Mouse (Mus musculus) granulocyte monocyte progenitor cell, adult 5-6 weeks (primary cell): ENCODE data around the gene Dnajc2. TPM values are rescaled to one million over a fixed set of nuclear protein-coding genes. Genes with fewer than 3 reads are reported as not detected.
"Not testable (repeated sequence)": the region's sequence is repeated elsewhere in the genome, so short reads cannot be mapped to it uniquely, and the experiment has no call there.

Source experiments
- ATAC-seq: replicated peaks from 2 replicates; pipeline ENCODE4 v1.8.0; 2016; ENCODE audit warnings: mild to moderate bottlenecking, moderate TSS enrichment, inconsistent platforms; ENCODE audit not compliant: poor library complexity, severe bottlenecking
- total RNA-seq, 2 experiments: library from RNA; stranded (forward) in 1 of 2; stranded (reverse) in 1 of 2; fragments of 200-712, 200-1000 nt in 1 of 2; fragments of >200 nt in 1 of 2; fragmentation: Nextera tagmentation in 1 of 2; gene quantifications; 2 replicates each; pipeline ENCODE4 v1.2.3; 2014 to 2017

Dnajc2 gene
- total RNA-seq, 2 experiments from 2014 or later: 92.1 to 190 TPM

DNA sequence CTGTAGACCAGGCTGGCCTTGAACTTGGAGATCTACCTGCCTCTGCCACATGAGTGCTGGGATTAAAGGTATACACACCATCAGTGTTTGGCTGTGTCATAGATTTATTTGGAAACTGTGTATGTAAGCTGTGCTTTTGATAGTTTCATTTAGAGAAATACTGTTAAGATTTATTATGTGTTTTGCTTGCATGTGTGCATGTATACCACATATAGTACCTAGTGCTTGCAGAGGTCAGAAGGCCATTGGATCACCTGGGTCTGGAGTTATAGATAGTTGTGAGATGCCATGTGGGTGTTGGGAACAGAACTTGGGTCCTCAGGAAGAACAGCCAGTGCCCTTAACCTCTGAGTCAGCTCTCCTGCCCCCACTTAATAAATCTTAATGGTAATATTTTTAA, 40.4 kb downstream of the Dnajc2 start:
- ATAC-seq: no peak

DNA sequence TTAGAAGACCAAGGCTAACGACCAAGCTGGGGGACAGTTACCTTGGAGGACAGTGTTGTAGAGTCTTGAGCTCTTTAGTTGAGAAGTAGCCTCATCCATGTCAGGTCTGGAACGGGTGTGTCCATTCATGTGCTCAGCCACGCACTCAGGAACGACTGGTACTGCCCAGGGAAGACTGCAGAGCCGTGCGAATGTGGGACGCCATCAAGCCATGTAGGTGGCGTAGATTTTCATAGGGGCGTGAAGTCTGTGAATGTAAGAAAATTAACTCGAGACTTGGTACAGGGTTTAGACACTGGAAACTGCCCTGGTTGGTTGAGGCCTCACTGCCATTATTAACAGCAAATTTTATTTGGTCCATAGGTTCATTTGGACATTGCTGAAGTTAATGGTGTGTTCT, 41.4 kb downstream of the Dnajc2 start:
- ATAC-seq: no peak

- ATAC-seq: no peak
Measured at GRCm38 (mm10) chr5:21739881-21740280, 45.2 kb downstream of the Dnajc2 start.

DNA sequence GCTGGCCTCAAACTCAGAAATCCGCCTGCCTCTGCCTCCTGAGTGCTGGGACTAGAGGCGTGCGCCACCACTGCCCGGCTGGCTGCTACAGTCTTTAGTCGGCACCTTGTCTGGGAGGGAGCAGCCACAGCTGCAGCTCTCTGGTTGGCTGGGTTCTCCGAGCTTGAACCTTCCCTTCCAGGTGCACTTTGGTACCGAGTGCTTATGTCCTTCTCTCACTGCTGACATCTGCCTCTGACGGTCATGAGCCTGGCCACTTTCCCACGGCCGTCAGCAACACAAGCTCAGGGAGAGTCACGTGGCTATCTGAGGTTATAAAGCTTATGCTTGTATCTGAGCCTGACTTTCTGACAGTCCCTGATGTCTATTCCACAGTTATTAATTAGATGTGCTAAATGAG, 45.9 kb downstream of the Dnajc2 start:
- ATAC-seq: no peak

DNA sequence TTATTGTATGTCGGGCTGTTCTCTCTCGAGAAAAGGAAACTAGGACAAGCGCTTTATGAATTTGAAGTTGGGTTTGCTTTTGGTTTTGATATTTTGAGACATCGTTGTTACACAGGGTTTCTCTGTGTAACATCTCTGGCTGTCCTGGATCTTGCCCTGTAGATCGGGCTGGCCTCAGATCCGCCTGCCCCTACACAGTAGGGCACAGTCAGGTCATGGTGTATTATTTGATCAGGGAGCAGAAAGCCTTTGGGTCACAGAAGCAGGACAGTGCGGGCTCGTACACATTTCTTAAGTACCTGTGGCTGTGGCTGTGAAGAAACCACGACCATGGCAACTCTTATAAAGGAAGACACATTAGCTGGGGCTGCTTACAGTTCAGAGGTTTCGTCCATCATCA, 47.4 kb downstream of the Dnajc2 start:
- ATAC-seq: no peak

GRCm38 (mm10) chr5:21736956-21737585, 48.0 kb downstream of the Dnajc2 start, which contains the start of gene Pmpcb:
Gene Pmpcb, plus strand, starts transcription at chr5:21737141.
- ATAC-seq: peak; percentile 88

GRCm38 (mm10) chr5:21736046-21736445, 49.0 kb downstream of the Dnajc2 start:
- ATAC-seq: no peak

- ATAC-seq: peak; percentile 79
Measured at GRCm38 (mm10) chr5:21735584-21735983, 49.5 kb downstream of the Dnajc2 start.

GRCm38 (mm10) chr5:21735100-21735499, 50.0 kb downstream of the Dnajc2 start:
- ATAC-seq: no peak

DNA sequence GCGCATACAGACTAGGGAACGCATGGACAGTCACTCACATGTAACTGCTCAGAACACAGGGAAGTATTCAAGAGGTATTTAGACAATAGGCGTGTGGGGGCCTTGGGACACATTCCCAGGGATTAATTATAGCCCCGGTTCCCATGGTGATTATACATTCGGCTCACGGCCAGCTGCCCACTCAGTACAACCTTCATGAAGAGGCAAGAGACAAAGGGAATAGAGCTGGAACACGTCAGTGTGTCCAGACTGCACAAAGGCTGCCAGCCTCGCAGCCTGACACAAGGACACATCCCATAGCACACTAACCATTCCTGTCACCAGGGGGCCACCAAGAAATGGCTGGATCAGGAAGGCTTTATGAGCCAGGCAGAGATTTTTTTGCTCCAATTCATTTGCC, 52.1 kb downstream of the Dnajc2 start:
- ATAC-seq: no peak

DNA sequence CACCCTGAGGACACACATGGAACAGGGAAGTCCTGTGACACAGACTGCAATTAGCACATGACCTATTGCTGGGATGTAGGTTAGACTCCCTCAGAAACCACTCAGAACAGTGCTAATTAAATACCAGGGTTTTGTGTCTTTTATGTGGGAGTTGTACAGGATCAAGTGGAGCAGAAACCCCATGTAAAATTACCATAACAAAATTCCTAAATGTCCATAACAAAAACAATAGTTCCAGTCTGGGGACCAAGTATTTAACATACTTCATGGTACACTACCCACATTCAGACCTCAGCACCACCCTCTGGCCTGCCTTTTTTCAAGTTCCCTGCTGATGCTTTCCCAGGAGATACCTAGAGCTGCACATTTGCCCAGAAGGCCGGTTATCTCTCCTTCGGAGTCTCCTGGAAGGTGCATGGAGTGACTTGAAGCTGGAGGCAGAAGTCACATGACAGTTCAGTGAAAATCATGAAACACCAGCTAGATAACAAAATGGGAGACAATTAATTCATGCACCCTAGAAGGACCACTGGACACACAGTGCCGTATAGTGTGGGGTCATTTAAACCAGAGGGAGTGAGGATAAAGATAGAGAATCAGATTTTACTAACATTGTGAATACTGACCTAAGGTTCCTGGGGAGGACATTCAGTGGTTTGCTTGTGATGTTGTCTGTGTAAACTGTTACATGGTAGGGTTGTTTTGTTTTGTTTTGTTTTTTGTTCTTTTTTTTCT, 52.7 kb downstream of the Dnajc2 start:
- no peak for ATAC-seq

DNA sequence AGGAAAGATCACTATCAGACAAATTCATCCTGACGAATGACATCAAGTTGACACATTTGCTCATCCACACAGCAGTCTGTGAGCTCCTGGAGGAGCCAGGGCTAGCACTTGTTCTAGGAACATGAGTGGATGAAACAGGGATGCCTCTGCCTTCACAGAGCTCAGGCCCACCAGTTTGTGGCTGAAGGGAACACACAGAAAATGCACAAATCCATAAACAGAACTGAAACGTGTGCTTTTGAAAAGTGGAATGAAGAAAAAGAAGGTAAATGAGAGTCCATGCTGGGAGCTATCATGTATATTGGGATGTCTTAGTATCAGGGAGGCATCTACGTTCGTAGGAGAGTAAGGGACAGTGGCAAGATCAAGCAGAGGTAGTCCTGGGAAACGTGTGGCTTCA, 55.9 kb downstream of the Dnajc2 start:
- no peak for ATAC-seq

DNA sequence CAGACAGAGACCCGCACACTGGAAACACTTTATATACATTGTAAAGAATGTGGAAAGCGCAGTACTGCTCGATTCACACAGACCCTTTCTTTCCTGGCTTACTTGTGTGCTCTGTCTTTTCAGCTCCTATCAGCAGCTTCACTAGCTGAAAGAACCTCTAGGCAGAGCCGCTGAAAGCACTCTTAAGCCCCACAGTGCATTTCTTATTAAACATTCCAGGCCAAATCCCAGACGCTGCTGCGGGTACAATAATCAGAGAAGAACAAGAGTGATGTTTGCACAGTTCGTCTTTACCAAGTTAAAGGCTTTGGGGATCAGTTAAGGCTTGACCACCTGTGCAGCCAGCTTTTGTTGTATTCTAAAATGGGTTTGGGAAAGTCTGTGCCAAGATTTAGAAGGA, 60.2 kb downstream of the Dnajc2 start:
- no peak for ATAC-seq

DNA sequence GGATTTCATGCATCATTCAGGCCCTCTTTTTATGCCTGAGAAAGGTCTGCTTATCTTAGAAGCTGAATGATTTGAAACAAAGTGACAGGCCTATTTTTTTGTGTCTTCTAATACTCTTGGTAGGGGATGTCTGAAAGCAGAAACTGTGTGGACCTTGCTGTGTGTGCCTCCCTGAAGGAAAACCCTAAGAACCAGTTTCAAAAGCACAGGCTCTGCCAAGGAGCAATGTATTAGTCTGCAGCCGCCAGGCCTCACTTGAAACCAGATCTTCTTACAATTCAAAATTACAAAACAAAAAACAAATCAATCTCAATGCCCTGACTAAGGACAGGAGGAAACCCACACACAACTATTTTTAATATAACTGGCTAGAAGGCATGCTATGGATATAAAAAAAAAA, 60.6 kb downstream of the Dnajc2 start:
- no peak for ATAC-seq

DNA sequence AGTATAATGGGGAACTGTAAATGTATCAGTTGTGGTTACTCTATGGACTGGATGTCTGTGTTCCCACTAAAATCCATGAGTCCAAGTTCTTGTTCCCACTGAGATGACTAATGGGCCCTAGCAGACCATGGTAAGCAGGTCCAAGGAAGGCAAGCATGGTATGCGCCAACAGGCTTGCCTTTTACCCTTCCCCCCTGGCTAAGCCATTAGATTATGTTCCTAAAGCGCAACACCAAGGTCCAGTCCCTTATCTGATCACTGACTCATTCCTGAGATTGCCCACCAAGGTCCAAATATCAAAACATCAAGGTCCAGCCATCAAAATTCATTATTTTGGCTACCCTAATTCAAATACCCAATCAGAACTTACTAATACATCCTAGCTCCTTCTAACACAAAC, 65.8 kb downstream of the Dnajc2 start:
- ATAC-seq: no peak

DNA sequence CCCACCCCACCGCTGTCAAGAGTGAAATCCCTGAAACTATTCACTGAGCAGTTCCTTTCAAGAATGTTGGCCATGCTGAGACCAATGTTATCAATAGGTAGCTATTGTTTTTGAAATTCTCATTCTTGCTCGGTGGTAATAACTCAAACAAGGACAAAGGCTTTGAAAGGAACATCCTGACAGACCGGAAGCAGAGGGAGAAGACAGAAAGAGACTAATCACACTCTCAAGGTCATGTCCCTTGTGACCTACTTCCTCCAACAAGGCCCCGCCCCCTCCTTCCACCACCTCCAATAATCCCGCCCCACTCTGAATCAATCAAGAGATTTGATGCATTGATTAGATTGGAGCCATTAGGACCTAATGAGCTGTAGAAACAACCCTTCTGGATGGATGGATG, 66.5 kb downstream of the Dnajc2 start:
- ATAC-seq: no peak

- ATAC-seq: peak; percentile 83
Measured at GRCm38 (mm10) chr5:21717165-21717715, 67.8 kb downstream of the Dnajc2 start.

GRCm38 (mm10) chr5:21714447-21714846, 70.6 kb downstream of the Dnajc2 start:
- peak; percentile 29 for ATAC-seq

GRCm38 (mm10) chr5:21712127-21712715, 72.8 kb downstream of the Dnajc2 start:
- ATAC-seq: no peak

DNA sequence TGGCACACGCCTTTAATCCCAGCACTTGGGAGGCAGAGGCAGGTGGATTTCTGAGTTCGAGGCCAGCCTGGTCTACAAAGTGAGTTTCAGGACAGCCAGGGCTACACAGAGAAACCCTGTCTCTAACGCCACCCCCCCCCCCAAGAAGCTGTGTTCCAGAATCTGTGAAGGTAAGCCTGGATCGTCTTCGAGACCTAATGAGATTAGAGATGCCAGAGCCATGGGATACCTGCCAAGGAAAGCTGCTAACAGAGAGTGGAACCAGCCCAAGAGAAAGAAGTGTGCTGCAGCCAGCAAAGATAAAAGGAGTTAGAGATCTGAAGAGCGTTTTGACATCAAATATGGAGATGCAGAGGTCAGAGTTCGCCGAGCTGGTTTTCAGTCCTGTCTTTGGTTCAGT, 77.0 kb downstream of the Dnajc2 start:
- ATAC-seq: not testable (repeated sequence)
